Mouse (Mus musculus) retina, embryonic 14.5 days (tissue): ENCODE results near the gene Bex6.

Source experiments
- DNase-seq: peaks from one replicate; pipeline ENCODE4 v3.0.0-alpha.2; 2015; ENCODE audit warnings: low spot score

The Bex6 gene

GRCm38 (mm10) chr16:32179333-32179901 is at the start of gene Bex6:
TSS of gene Bex6 (plus strand) at chr16:32179823.
- no peak for DNase-seq

- no peak for DNase-seq
Measured at GRCm38 (mm10) chr16:32130190-32130826, 49.3 kb upstream of the Bex6 start.

- DNase-seq, result no peak
Measured at GRCm38 (mm10) chr16:32133148-32133547, 46.5 kb upstream of the Bex6 start.

GRCm38 (mm10) chr16:32135842-32136357 is 43.7 kb upstream of the Bex6 start:
- DNase-seq, result no peak

GRCm38 (mm10) chr16:32138954-32139353 is 40.7 kb upstream of the Bex6 start:
- DNase-seq, result no peak

- DNase-seq, result no peak
Measured at GRCm38 (mm10) chr16:32143766-32144165, 35.9 kb upstream of the Bex6 start.

GRCm38 (mm10) chr16:32144592-32144991 is 35.0 kb upstream of the Bex6 start:
- DNase-seq, result no peak

GRCm38 (mm10) chr16:32147589-32148207 is 31.9 kb upstream of the Bex6 start:
- no peak for DNase-seq

- DNase-seq, result no peak
Measured at GRCm38 (mm10) chr16:32153976-32154375, 25.6 kb upstream of the Bex6 start.

GRCm38 (mm10) chr16:32154437-32154836 is 25.2 kb upstream of the Bex6 start:
- DNase-seq, result no peak

GRCm38 (mm10) chr16:32156719-32157118 is 22.9 kb upstream of the Bex6 start:
- DNase-seq, result no peak

GRCm38 (mm10) chr16:32157369-32157768 is 22.3 kb upstream of the Bex6 start:
- DNase-seq, result no peak

GRCm38 (mm10) chr16:32158966-32159365 is 20.7 kb upstream of the Bex6 start:
- DNase-seq, result no peak

- no peak for DNase-seq
Measured at GRCm38 (mm10) chr16:32160742-32161323, 18.8 kb upstream of the Bex6 start.

- DNase-seq, result no peak
Measured at GRCm38 (mm10) chr16:32163392-32163791, 16.2 kb upstream of the Bex6 start.

- no peak for DNase-seq
Measured at GRCm38 (mm10) chr16:32163891-32164290, 15.7 kb upstream of the Bex6 start.

- no peak for DNase-seq
Measured at GRCm38 (mm10) chr16:32164396-32165027, 15.1 kb upstream of the Bex6 start.

- peak; percentile 41 for DNase-seq
Measured at GRCm38 (mm10) chr16:32165281-32165821, 14.3 kb upstream of the Bex6 start, which contains the start of gene Nrros. TSS of gene Nrros (minus strand) at chr16:32165594.

GRCm38 (mm10) chr16:32167819-32168545 is 11.6 kb upstream of the Bex6 start:
- no peak for DNase-seq

- no peak for DNase-seq
Measured at GRCm38 (mm10) chr16:32171031-32171731, 8.4 kb upstream of the Bex6 start.

GRCm38 (mm10) chr16:32173401-32173800 is 6.2 kb upstream of the Bex6 start:
- no peak for DNase-seq
